Mouse (Mus musculus): Measurements from ENCODE around the gene Senp6. TPM values are rescaled to one million over a fixed set of nuclear protein-coding genes. Genes with fewer than 3 reads are reported as not detected.

Gene Senp6
- polyA plus RNA-seq, 1 experiment from 2014 or later: 41.6 TPM

- H3K27me3 ChIP-seq (replicated peaks; ENCODE audit: control insufficient read depth, insufficient read depth, low read length): no peaks in the 10 kb centered on the region
- no peaks in the 10 kb centered on the region for H3K36me3 ChIP-seq (ENCODE audit: control insufficient read depth, insufficient read depth, low read length)
- H3K27ac ChIP-seq (ENCODE audit: low read depth, low read length): no peak overlapping the region
- H3K4me3 ChIP-seq (ENCODE audit: low read depth, low read length): peak overlapping the region; percentile 97
- H3K9me3 ChIP-seq (ENCODE audit: control insufficient read depth, low read length): no peaks in the 10 kb centered on the region
- peak overlapping the region; percentile 68 for H3K4me2 ChIP-seq
- peak overlapping the region; percentile 99 for H3K9ac ChIP-seq (ENCODE audit: low read depth, low read length)
- peaks cover 21% of the 10 kb centered on the region for H3K4me1 ChIP-seq (replicated peaks; ENCODE audit: control insufficient read depth, insufficient read depth, low read length)
- DNase-seq (ENCODE audit: low spot score) (no peak), ATAC-seq (replicated peaks; ENCODE audit: low FRiP score) (no peak)
- WGBS: 27% methylated on average over 11 of the region's 11 CpGs
Measured at GRCm38 (mm10) chr9:80068735-80069315, 2.1 kb downstream of the Senp6 start.

- no peaks in the 10 kb centered on the region for H3K9me3 ChIP-seq (ENCODE audit: control insufficient read depth, low read length)
- H3K36me3 ChIP-seq (ENCODE audit: control insufficient read depth, insufficient read depth, low read length): no peaks in the 10 kb centered on the region
- no peak for ATAC-seq (replicated peaks; ENCODE audit: low FRiP score)
- no peak overlapping the region for H3K27ac ChIP-seq (ENCODE audit: low read depth, low read length)
- WGBS: 56% methylated on average over 3 of the region's 3 CpGs
- no peak overlapping the region for H3K9ac ChIP-seq (ENCODE audit: low read depth, low read length)
- H3K4me2 ChIP-seq: peak overlapping the region; percentile 37; the same call in 1 of the 2 replicates
- H3K4me3 ChIP-seq (ENCODE audit: low read depth, low read length): no peak overlapping the region
- DNase-seq (ENCODE audit: low spot score): no peak
- no peaks in the 10 kb centered on the region for H3K27me3 ChIP-seq (replicated peaks; ENCODE audit: control insufficient read depth, insufficient read depth, low read length)
- H3K4me1 ChIP-seq (replicated peaks; ENCODE audit: control insufficient read depth, insufficient read depth, low read length): peaks cover 24% of the 10 kb centered on the region
Measured at GRCm38 (mm10) chr9:80070026-80070425, 3.3 kb downstream of the Senp6 start.

- H3K4me2 ChIP-seq: no peak overlapping the region
- no peak overlapping the region for H3K27ac ChIP-seq (ENCODE audit: low read depth, low read length)
- no peaks in the 10 kb centered on the region for H3K36me3 ChIP-seq (ENCODE audit: control insufficient read depth, insufficient read depth, low read length)
- H3K9ac ChIP-seq (ENCODE audit: low read depth, low read length): no peak overlapping the region
- H3K27me3 ChIP-seq (replicated peaks; ENCODE audit: control insufficient read depth, insufficient read depth, low read length): no peaks in the 10 kb centered on the region
- H3K4me3 ChIP-seq (ENCODE audit: low read depth, low read length): no peak overlapping the region
- ATAC-seq (replicated peaks; ENCODE audit: low FRiP score): no peak
- H3K9me3 ChIP-seq (ENCODE audit: control insufficient read depth, low read length): no peaks in the 10 kb centered on the region
- WGBS: 45% methylated on average over 3 of the region's 3 CpGs
- DNase-seq (ENCODE audit: low spot score): no peak
- H3K4me1 ChIP-seq (replicated peaks; ENCODE audit: control insufficient read depth, insufficient read depth, low read length): peaks cover 24% of the 10 kb centered on the region
Measured at GRCm38 (mm10) chr9:80071616-80072015, 4.9 kb downstream of the Senp6 start.

- H3K36me3 ChIP-seq (ENCODE audit: control insufficient read depth, insufficient read depth, low read length): no peaks in the 10 kb centered on the region
- DNase-seq (ENCODE audit: low spot score) (no peak), ATAC-seq (replicated peaks; ENCODE audit: low FRiP score) (no peak)
- 93% methylated on average over 1 of the region's 1 CpGs for WGBS
- no peak overlapping the region for H3K27ac ChIP-seq (ENCODE audit: low read depth, low read length)
- peaks cover 21% of the 10 kb centered on the region for H3K4me1 ChIP-seq (replicated peaks; ENCODE audit: control insufficient read depth, insufficient read depth, low read length)
- no peaks in the 10 kb centered on the region for H3K9me3 ChIP-seq (ENCODE audit: control insufficient read depth, low read length)
- no peak overlapping the region for H3K4me3 ChIP-seq (ENCODE audit: low read depth, low read length)
- H3K4me2 ChIP-seq: no peak overlapping the region
- H3K9ac ChIP-seq (ENCODE audit: low read depth, low read length): no peak overlapping the region
- H3K27me3 ChIP-seq (replicated peaks; ENCODE audit: control insufficient read depth, insufficient read depth, low read length): no peaks in the 10 kb centered on the region
Measured at GRCm38 (mm10) chr9:80074067-80074466, 7.4 kb downstream of the Senp6 start.

GRCm38 (mm10) chr9:80074949-80075348 is 8.2 kb downstream of the Senp6 start:
- Histone ChIP-seq H3K27me3 (replicated peaks; ENCODE audit: control insufficient read depth, insufficient read depth, low read length) (no peaks in the 10 kb centered on the region), H3K9ac (ENCODE audit: low read depth, low read length) (no peak overlapping the region), H3K4me1 (replicated peaks; ENCODE audit: control insufficient read depth, insufficient read depth, low read length) (peaks cover 15% of the 10 kb centered on the region), H3K27ac (ENCODE audit: low read depth, low read length) (no peak overlapping the region; the same call in 1 of the 2 replicates), H3K9me3 (ENCODE audit: control insufficient read depth, low read length) (no peaks in the 10 kb centered on the region), H3K36me3 (ENCODE audit: control insufficient read depth, insufficient read depth, low read length) (no peaks in the 10 kb centered on the region), H3K4me3 (ENCODE audit: low read depth, low read length) (no peak overlapping the region), H3K4me2 (no peak overlapping the region)
- no peak for ATAC-seq (replicated peaks; ENCODE audit: low FRiP score)
- DNase-seq (ENCODE audit: low spot score): no peak

GRCm38 (mm10) chr9:80080941-80081340 is 14.2 kb downstream of the Senp6 start:
- H3K36me3 ChIP-seq (ENCODE audit: control insufficient read depth, insufficient read depth, low read length): no peaks in the 10 kb centered on the region
- no peak overlapping the region for H3K27ac ChIP-seq (ENCODE audit: low read depth, low read length)
- no peaks in the 10 kb centered on the region for H3K9me3 ChIP-seq (ENCODE audit: control insufficient read depth, low read length)
- no peak overlapping the region for H3K4me3 ChIP-seq (ENCODE audit: low read depth, low read length)
- no peak overlapping the region for H3K4me2 ChIP-seq
- DNase-seq (ENCODE audit: low spot score) (no peak), ATAC-seq (replicated peaks; ENCODE audit: low FRiP score) (no peak)
- H3K9ac ChIP-seq (ENCODE audit: low read depth, low read length): no peak overlapping the region
- no peaks in the 10 kb centered on the region for H3K27me3 ChIP-seq (replicated peaks; ENCODE audit: control insufficient read depth, insufficient read depth, low read length)
- WGBS: 70% methylated on average over 1 of the region's 1 CpGs
- peaks cover 20% of the 10 kb centered on the region for H3K4me1 ChIP-seq (replicated peaks; ENCODE audit: control insufficient read depth, insufficient read depth, low read length)

- H3K27ac ChIP-seq (ENCODE audit: low read depth, low read length): no peak overlapping the region
- no peak overlapping the region for H3K9ac ChIP-seq (ENCODE audit: low read depth, low read length)
- DNase-seq (ENCODE audit: low spot score) (no peak), ATAC-seq (replicated peaks; ENCODE audit: low FRiP score) (no peak)
- no peaks in the 10 kb centered on the region for H3K9me3 ChIP-seq (ENCODE audit: control insufficient read depth, low read length)
- no peak overlapping the region for H3K4me3 ChIP-seq (ENCODE audit: low read depth, low read length)
- no peaks in the 10 kb centered on the region for H3K36me3 ChIP-seq (ENCODE audit: control insufficient read depth, insufficient read depth, low read length)
- H3K27me3 ChIP-seq (replicated peaks; ENCODE audit: control insufficient read depth, insufficient read depth, low read length): no peaks in the 10 kb centered on the region
- H3K4me1 ChIP-seq (replicated peaks; ENCODE audit: control insufficient read depth, insufficient read depth, low read length): peaks cover 25% of the 10 kb centered on the region
- 73% methylated on average over 10 of the region's 10 CpGs for WGBS
- no peak overlapping the region for H3K4me2 ChIP-seq
Measured at GRCm38 (mm10) chr9:80084429-80085092, 17.9 kb downstream of the Senp6 start.

- Histone ChIP-seq H3K9me3 (ENCODE audit: control insufficient read depth, low read length) (no peaks in the 10 kb centered on the region), H3K4me2 (no peak overlapping the region), H3K9ac (ENCODE audit: low read depth, low read length) (no peak overlapping the region), H3K4me1 (replicated peaks; ENCODE audit: control insufficient read depth, insufficient read depth, low read length) (peaks cover 24% of the 10 kb centered on the region), H3K27me3 (replicated peaks; ENCODE audit: control insufficient read depth, insufficient read depth, low read length) (no peaks in the 10 kb centered on the region), H3K4me3 (ENCODE audit: low read depth, low read length) (no peak overlapping the region), H3K36me3 (ENCODE audit: control insufficient read depth, insufficient read depth, low read length) (no peaks in the 10 kb centered on the region), H3K27ac (ENCODE audit: low read depth, low read length) (no peak overlapping the region)
- no peak for ATAC-seq (replicated peaks; ENCODE audit: low FRiP score)
- DNase-seq (ENCODE audit: low spot score): no peak
- 77% methylated on average over 2 of the region's 2 CpGs for WGBS
Measured at GRCm38 (mm10) chr9:80085665-80086064, 19.0 kb downstream of the Senp6 start.

All from liver, embryonic 11.5 days (tissue).